Mouse (Mus musculus) common myeloid progenitor, adult 5-6 weeks (primary cell): ENCODE results near the gene Gm12216. TPM values are rescaled to one million over a fixed set of nuclear protein-coding genes. Genes with fewer than 3 reads are reported as not detected.
A peak's percentile ranks its signal among the peaks of the same experiment; 100 is the strongest.

Source experiments
- ATAC-seq: replicated peaks from 2 replicates; pipeline ENCODE4 v1.8.0; 2016; ENCODE audit warnings: low read depth, mild to moderate bottlenecking, moderate TSS enrichment, inconsistent platforms; ENCODE audit not compliant: poor library complexity, severe bottlenecking
- total RNA-seq: library from RNA; stranded (forward); fragments of 200-1000, 187-1606 nt; gene quantifications from 2 replicates; pipeline ENCODE4 v1.2.3, GENCODE M21; 2017

The Gm12216 gene
- total RNA-seq, 1 experiment from 2014 or later, result 4.5 TPM

GRCm38 (mm10) chr11:53800036-53800435 lies 59.0 kb downstream of the Gm12216 start:
- no peak for ATAC-seq

DNA sequence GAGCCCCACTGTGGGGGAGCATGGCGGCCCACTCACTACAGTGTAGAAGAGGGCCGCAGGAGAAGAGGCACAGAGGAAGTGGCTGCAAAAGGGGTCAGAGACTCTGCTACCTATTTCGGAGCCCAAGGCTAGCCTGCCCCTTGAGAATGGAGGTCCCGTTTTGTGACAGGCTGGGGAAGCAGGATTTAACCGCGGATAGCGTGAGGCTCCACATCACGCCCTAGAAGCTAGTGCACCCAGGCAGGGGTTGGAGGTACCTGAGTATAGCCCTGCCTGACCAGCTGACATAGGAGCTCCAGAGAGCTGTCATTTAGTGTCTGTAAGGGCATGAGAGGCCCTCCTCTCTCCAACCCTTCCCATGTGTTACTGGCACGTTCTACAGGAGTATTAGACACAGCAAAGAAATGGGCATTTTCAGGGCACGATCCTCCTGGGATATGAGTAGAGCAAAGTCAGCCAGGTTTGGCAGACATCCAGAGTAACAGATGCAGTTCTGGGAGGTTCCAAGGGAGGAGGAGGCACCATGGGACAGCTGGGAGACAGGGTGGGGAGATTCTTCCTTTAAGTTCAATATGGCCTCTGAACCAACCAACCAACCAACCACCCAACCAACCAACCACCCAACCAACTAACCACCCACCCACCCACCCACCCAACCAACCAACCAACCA lies 60.9 kb downstream of the Gm12216 start:
- ATAC-seq, result no peak

DNA sequence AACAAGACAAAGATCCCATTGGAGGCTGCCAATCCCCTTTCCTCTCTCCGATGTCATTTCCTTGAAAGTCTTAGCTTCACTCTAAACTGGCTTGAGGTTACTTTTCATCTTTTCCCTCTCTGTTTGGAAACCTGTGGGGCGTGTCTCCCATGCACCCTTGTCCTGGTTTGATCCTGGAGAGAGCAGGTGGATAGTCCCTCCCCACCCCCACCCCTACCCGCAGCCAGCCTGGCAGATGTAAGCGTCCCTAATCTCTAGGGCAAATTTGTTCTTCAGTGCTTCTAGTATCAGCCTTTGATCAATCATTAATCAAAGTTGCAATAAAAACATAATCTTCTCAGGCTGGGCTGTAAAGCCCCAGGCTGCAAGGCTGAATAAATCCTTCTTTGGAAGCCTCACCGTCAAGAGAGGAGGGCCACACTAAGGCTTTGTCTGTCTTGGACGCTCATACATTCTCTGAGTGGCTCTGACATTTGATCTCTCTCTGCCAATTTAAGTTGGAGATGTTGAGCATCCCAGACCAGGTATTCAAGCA lies 61.6 kb downstream of the Gm12216 start:
- ATAC-seq, result no peak

DNA sequence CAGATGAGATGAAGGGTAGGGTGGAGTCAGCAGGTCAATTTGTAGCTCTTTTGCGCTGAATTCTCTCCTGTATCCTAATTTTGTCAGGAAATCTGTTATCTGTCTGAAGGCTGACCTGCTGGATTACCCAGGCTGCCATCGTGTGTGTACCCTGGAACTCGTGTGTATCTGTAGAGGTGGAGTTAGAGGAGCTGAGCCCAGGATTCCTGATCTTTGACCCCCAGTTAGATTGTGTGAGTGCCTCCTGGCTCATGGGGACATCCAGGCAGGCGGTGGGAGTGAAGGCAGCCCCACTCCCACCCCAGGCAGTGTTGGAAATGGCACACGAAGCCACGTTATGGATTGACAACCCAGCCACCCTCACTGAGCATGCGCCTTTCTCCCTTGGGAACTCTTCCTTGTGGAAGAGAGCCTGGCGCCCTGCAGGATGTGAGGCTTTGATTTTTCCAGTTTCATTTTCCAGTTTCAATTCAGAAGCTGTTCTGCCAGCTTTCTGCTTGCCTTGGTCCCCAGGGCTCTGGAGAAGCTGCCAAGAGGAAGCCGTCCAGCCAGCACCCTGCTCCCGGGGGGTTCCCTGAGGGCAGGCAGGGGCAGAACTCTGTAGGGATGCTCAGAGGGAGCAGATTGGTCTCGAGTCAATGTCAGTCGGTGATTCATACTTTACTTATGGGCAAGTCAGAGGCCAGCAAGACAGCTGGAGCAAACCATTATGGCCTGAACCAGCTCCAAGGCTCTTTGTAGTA lies 62.5 kb downstream of the Gm12216 start:
- ATAC-seq, result no peak

GRCm38 (mm10) chr11:53795813-53796212 lies 63.2 kb downstream of the Gm12216 start:
- ATAC-seq, result no peak

DNA sequence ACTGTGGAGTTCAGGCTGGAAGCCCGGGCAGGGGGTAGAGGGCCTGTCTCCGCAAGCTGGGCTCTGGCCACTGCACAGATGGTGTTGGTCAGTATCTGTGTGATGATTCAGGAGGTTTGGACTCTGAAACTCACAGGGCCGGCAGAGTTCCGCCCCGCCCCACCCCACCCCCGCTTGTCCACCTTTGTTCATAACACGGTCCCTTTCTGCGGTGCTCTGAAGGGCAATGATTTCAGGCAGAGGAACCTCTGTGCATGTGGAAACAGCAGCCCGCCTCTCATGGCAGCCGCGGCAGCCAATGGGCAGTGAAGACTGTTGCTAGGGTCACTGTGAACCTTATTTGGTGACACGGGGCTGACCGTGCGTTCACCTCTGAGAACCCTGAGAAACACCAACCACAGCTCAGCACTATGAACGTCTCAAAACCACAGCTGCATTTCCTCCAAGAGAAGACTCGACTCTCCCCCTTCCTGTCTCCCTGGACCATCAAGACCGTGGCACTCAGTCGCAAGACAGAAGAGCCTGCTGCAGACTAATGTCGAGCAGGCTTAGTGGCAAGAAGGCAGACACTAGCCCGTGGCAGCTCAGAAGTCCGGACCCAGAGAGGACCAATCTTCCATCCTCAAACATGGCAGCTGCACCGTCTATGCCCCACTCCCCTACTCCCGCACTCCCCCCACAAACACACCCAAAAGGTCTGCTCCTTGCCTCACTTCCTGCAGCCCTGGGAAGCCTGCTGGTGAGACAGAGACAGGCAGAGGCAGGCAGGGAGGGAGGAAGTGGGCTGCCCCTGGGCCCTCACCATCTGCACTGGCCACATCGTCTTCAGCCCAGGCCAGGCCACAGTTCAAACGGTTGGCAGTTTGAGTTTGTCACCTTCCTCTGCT lies 64.1 kb downstream of the Gm12216 start:
- ATAC-seq, result peak; percentile 83

DNA sequence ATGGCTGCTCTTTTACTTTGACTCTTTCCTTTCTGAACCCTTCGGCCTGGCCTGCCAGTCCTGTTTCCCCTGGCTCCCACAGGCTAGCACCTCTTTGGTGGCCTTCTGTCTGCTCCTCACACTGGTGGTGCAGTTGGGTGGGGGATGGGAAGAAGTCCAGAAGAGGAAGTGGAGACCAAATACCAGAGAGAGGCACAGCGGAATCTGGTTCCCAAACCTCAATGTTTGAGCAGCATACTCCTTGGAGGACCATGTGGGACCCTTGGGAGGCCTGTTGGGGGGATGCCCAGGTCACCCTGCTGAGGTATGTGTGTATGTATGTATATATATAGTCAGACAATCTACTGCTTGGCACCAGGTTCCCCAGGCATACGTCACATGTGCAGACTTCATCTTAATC lies 65.0 kb downstream of the Gm12216 start:
- 0 out of 2 replicates have a peak, but pooled peaks have one; percentile 15 for ATAC-seq

DNA sequence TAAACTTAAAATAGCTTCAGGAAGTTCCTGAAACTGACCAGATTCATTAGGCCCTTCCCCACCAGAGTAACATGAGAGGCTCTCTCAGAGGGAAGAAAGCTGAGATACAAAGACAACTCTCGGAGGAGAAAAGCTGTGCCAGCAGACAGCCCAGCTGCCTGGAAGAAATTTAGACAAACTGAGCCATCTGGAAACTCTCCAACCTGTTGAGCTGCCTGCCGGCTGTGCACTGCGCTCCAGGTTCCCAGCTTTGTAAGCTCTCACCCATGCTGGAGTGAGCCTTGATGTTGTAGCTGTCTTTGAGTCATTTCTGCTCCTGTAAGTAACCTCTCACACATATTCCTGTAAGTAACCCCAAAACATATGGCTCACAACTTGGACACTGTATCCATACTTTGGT lies 66.1 kb downstream of the Gm12216 start:
- ATAC-seq, result no peak

GRCm38 (mm10) chr11:53789277-53789676 lies 69.8 kb downstream of the Gm12216 start:
- ATAC-seq, result no peak

DNA sequence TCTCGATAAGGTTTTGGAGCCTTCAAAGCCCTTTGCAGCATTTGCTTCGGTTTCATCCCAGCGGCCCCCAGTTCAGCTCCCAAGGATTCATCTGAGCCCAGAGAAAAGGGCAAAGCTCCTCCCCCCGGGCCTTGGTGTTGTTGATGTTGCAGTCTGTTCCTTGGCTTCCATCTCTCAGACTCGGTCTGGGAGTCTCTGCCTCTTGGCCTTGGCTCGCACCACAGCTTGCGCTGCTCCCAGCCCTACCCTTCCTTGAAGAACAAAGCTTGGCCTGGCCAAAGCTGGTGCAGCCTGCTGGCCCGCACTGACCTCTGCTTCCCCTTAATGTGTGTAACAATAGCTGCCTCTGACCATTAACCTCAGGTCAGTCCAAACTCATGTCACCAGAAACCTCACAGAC lies 70.9 kb downstream of the Gm12216 start:
- ATAC-seq, result no peak

- peak; percentile 71 for ATAC-seq
Observed at GRCm38 (mm10) chr11:53786058-53787031, 72.7 kb downstream of the Gm12216 start.

DNA sequence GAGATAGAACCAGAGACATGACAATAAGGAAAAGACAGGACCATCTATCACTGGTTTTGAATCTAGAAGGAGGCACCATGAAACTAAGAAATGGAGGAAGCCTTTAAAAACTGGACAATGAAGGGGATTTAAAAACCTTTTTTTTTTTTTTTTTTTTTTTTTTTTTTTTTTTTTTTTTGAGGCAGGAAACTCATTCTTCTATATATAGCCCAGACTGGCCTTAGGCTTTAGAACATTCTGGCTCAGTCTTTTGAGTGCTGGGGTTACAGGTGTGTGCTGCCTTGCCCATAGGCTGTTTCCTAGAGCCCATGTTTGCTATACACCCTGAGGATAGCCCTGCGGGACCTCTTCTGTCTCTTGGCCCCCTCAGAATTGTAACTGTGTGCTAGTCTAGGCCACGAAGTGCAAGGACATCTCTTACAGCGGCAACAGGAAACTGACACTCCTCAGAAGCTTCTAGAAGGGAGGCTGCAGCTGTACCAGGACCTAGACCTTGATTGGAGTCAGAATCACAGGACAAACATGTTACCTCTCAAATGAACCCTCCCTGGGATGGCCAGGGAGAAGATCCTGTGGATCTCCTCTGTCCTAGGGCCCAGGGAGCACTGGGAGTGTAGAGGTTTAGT lies 73.6 kb downstream of the Gm12216 start:
- ATAC-seq, result no peak

GRCm38 (mm10) chr11:53783288-53783687 lies 75.8 kb downstream of the Gm12216 start:
- ATAC-seq, result no peak

- ATAC-seq, result no peak
Observed at GRCm38 (mm10) chr11:53781964-53782363, 77.1 kb downstream of the Gm12216 start.

- ATAC-seq, result no peak
Observed at GRCm38 (mm10) chr11:53781201-53781775, 77.8 kb downstream of the Gm12216 start.

DNA sequence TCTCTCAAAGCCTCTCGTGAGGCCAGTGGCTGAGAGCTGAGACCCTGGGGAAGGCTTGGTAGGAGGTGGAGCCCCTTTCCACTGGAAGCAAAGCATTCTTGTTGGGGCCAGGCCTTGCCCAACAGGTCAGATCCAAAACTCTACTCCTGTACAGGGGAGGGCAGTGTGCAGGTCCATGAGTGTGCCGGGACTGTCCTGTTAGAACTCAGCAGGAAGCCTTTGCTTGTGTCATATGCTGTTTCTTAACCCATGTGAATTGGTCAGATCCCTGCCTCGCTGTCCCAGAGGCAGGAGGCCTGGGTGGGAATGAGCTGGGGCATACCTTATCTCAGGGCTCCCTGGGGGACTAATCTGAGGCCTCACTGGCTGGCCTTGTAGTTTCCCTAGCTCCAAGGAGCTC lies 78.8 kb downstream of the Gm12216 start:
- no peak for ATAC-seq

GRCm38 (mm10) chr11:53779808-53780207 lies 79.2 kb downstream of the Gm12216 start:
- no peak for ATAC-seq

DNA sequence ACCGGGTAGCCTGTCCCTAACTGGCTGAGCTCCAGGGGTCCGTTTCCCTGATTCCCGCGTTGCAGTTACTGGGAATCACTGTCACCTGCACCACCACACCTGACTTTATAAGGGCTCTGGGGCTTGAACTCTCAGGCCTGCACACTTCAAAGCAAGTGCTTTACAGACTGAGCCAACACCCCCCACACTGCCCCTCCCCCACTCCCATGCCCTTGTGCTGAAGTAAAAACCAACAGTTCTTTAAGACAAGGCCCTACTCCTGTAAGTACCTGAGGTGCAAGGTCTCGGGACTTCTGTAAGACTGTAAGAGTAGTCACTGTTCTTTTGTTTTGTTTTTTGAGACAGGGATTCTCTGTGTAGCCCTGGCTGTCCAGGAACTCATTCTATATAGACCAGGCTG lies 80.6 kb downstream of the Gm12216 start:
- ATAC-seq, result no peak

- ATAC-seq, result no peak
Observed at GRCm38 (mm10) chr11:53777736-53778135, 81.3 kb downstream of the Gm12216 start.
